Mouse (Mus musculus): ENCODE measurements around the gene C77080.

DNA sequence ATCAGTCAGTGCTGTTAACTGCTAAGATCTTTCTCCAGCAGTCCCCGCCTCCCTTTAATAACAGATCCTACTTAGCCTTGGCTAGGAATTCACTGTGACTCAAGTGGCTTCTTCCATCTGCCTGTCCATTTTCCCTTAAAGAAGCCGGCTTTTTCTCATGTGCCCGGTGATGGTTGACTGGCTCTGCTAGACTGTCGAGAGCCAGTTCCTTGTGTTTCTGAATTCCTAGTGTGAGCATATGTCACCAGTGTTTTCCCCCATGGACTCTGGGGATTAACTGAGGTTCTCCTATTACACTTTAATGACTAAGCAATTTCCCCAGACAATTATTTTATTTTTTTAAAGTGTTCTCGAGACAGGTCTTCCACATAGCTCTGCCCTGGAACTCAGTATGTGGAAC lies 42.2 kb upstream of the C77080 start:
- TF ChIP-seq POLR2A (IDR thresholded peaks at IDR 0.05; ENCODE audit: extremely low read depth, insufficient read depth, low read length) = no peak
- TF ChIP-seq CTCF (IDR thresholded peaks at IDR 0.05; ENCODE audit: low read depth, low read length) = no peak
